Mouse (Mus musculus): Measurements from ENCODE around the gene Cdhr3. TPM values are rescaled to one million over a fixed set of nuclear protein-coding genes. Genes with fewer than 3 reads are reported as not detected.

Cdhr3 gene
- polyA plus RNA-seq, 1 experiment from 2014 or later: not detected

- Histone ChIP-seq H3K27me3 (replicated peaks; ENCODE audit: low read depth, poor library complexity, severe bottlenecking) (no peaks in the 10 kb centered on the region; the same call in 1 of the 2 replicates), H3K27ac (replicated peaks) (no peak overlapping the region), H3K9me3 (no peaks in the 10 kb centered on the region), H3K4me3 (no peak overlapping the region), H3K36me3 (replicated peaks) (no peaks in the 10 kb centered on the region), H3K4me1 (peaks cover 12% of the 10 kb centered on the region; the same call in 1 of the 2 replicates)
- 49% methylated on average over 16 of the region's 16 CpGs for WGBS
- DNase-seq (ENCODE audit: low spot score): no peak
Measured at GRCm38 (mm10) chr12:33045533-33046361, 46.9 kb downstream of the Cdhr3 start.

DNA sequence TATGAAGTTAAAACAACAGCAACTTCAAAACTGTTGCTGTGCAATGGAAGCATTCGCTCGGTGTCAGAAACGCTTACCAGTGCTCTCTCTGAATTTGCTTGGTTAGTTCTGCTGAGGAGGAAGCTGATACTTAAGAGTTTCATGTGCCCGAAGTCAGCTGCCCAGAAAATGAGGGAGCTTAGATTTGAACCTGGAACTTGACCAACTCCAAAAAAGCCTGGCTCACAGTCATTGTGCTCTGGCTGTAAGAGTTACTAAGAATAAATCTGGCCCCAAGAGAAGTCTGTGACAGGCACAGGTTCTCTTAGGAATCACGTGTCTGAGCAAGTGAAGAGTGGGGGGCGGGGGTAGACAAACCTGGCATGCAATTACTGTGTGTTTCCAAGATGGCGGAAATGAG, 51.2 kb downstream of the Cdhr3 start:
- Histone ChIP-seq H3K36me3 (replicated peaks) (no peaks in the 10 kb centered on the region), H3K27me3 (replicated peaks; ENCODE audit: low read depth, poor library complexity, severe bottlenecking) (peaks cover 13% of the 10 kb centered on the region), H3K27ac (replicated peaks) (no peak overlapping the region), H3K9me3 (no peaks in the 10 kb centered on the region), H3K4me3 (no peak overlapping the region), H3K4me1 (peaks cover 12% of the 10 kb centered on the region; the same call in 1 of the 2 replicates)
- WGBS: 89% methylated on average over 7 of the region's 7 CpGs
- DNase-seq (ENCODE audit: low spot score): no peak

DNA sequence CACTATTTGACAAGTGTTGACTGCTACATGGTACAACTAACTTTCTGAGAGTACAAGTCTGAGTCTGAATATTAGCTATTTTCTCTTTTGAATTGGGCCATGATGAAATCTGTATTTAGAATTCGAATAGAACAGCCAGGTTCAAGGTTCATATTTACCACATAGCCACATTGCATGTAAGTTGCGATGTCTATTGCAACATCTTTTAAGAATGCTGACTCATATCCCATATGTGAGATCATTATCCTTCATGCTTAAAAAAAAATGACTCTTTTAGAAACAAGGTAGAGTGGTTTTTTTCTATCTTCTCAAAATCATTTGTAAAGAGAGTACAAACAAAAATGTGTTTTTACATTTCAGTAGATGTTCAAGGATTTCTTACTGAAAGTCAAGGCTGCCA, 51.9 kb downstream of the Cdhr3 start:
- no peaks in the 10 kb centered on the region for H3K36me3 ChIP-seq (replicated peaks)
- no peak for DNase-seq (ENCODE audit: low spot score)
- peaks cover 10% of the 10 kb centered on the region for H3K4me1 ChIP-seq
- WGBS: 90% methylated on average over 2 of the region's 2 CpGs
- no peaks in the 10 kb centered on the region for H3K9me3 ChIP-seq
- H3K27ac ChIP-seq (replicated peaks): no peak overlapping the region
- peaks cover 18% of the 10 kb centered on the region for H3K27me3 ChIP-seq (replicated peaks; ENCODE audit: low read depth, poor library complexity, severe bottlenecking)
- H3K4me3 ChIP-seq: no peak overlapping the region

GRCm38 (mm10) chr12:33038676-33039075, 54.0 kb downstream of the Cdhr3 start:
- Histone ChIP-seq H3K27me3 (replicated peaks; ENCODE audit: low read depth, poor library complexity, severe bottlenecking) (peaks cover 39% of the 10 kb centered on the region), H3K9me3 (no peaks in the 10 kb centered on the region), H3K36me3 (replicated peaks) (no peaks in the 10 kb centered on the region), H3K4me1 (peaks cover 17% of the 10 kb centered on the region), H3K27ac (replicated peaks) (no peak overlapping the region), H3K4me3 (no peak overlapping the region)
- no peak for DNase-seq (ENCODE audit: low spot score)

DNA sequence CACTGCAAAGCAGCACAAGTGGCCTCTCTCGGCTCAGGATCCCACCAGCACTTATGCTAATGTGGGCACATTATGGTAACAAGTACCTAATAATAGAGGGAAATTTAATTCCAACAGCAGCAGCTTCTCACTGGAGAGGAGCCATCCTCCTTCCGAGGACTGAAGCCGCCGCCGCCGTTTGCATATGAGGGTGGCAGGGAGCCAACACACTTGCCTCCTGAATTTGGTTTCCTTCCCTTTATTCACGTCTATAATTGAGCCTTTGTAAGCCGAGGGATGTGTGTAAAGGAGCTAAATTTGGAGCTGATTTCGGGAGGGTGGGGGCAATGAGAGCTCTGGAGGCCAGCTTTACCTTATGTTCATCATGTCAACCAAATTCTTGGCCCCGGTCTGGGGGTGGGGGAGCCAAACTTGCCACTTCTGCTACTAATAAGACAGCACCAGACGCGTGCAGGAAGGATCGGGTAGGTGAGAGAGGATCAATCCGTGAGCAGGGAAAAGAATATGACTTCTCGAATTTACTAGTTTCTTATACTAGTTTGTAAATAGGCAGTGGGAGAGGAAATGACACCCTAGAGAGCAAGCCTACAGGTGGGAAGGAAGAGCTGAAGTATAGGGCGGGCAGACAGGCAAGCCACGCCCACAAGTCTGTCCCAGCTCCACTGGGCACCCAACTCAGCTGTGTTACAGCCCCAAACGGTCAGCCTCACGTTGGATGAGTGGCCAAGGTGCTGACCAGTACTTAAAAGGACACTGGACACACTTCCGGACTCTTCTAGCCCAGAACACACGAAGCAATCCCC, 56.8 kb downstream of the Cdhr3 start:
- peak overlapping the region; percentile 0; the same call in 1 of the 2 replicates for H3K4me3 ChIP-seq
- DNase-seq (ENCODE audit: low spot score): peak; percentile 30

GRCm38 (mm10) chr12:33035089-33035718, 57.5 kb downstream of the Cdhr3 start:
- Histone ChIP-seq H3K36me3 (replicated peaks) (no peaks in the 10 kb centered on the region), H3K27ac (replicated peaks) (no peak overlapping the region), H3K27me3 (replicated peaks; ENCODE audit: low read depth, poor library complexity, severe bottlenecking) (peaks cover 53% of the 10 kb centered on the region), H3K9me3 (no peaks in the 10 kb centered on the region), H3K4me3 (0 out of 2 replicates have a peak overlapping the region, but pooled peaks have one; percentile 0), H3K4me1 (peaks cover 17% of the 10 kb centered on the region)
- no peak for DNase-seq (ENCODE audit: low spot score)
- 36% methylated on average over 11 of the region's 11 CpGs for WGBS

More for the DNA sequence above, 56.8 kb downstream of the Cdhr3 start:
- H3K27ac ChIP-seq (replicated peaks): no peak overlapping the region
- peaks cover 17% of the 10 kb centered on the region for H3K4me1 ChIP-seq
- 22% methylated on average over 21 of the region's 21 CpGs for WGBS
- H3K9me3 ChIP-seq: no peaks in the 10 kb centered on the region
- H3K36me3 ChIP-seq (replicated peaks): no peaks in the 10 kb centered on the region
- peaks cover 52% of the 10 kb centered on the region for H3K27me3 ChIP-seq (replicated peaks; ENCODE audit: low read depth, poor library complexity, severe bottlenecking)

DNA sequence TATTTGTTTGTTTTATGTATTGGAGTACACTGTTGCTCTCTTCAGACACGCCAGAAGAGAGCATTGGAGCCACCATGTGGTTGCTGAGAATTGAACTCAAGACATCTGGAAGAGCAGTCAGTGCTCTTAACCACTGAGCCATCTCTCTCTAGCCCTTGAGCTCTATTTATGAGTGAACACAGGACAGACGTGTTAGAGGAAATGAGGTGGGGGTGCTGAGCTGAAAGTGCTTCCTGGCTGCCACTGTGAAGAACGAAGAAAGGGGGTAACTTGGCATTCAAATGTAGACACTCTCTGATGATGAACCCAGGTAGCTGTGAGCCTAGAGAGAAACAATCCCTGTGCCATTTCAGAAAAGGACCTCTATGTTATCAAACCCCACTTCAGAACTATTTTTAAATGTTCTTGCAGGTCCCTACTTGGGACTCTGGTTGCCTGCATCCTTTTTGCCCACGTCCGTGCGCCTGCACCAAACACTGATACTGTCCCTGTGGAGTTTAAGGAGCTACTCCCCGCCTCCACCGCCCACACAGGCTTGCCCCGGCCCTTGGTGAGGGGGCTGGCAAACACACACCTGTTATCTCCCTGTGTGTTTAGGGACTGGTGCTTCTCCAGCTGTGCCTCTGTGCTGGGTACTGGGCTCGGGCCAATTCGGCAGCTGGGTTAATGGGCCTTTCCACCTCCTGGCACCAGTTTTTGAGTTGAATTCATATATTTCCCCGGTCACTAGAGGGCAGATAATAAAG, 58.2 kb downstream of the Cdhr3 start:
- 62% methylated on average over 12 of the region's 12 CpGs for WGBS
- Histone ChIP-seq H3K27me3 (replicated peaks; ENCODE audit: low read depth, poor library complexity, severe bottlenecking) (peaks cover 52% of the 10 kb centered on the region), H3K4me3 (no peak overlapping the region), H3K27ac (replicated peaks) (no peak overlapping the region), H3K9me3 (no peaks in the 10 kb centered on the region), H3K36me3 (replicated peaks) (no peaks in the 10 kb centered on the region), H3K4me1 (peaks cover 17% of the 10 kb centered on the region)
- DNase-seq (ENCODE audit: low spot score): no peak

DNA sequence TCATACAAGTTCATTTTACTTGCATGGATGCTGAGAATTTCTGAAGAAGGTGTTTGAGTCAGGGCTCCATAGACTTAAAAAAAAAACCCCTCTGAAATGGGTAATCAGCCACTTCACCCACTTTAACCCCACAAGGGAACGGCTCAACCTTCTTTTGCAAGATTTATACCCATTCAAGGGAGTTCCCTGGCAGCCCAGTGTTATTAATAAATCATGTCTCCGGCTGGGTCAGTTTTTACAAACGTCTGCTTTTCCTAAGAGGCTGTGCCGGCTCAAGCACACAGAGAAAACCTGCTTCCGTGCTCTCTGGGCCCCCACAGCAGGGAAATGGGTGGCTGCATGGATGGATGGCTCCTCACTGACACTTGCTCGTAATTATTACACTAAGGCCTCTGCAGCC, 59.5 kb downstream of the Cdhr3 start:
- H3K27ac ChIP-seq (replicated peaks): no peak overlapping the region
- H3K36me3 ChIP-seq (replicated peaks): no peaks in the 10 kb centered on the region
- H3K27me3 ChIP-seq (replicated peaks; ENCODE audit: low read depth, poor library complexity, severe bottlenecking): peaks cover 61% of the 10 kb centered on the region
- 88% methylated on average over 6 of the region's 6 CpGs for WGBS
- H3K4me3 ChIP-seq: no peak overlapping the region
- H3K9me3 ChIP-seq: no peaks in the 10 kb centered on the region
- DNase-seq (ENCODE audit: low spot score): no peak
- peaks cover 28% of the 10 kb centered on the region for H3K4me1 ChIP-seq

DNA sequence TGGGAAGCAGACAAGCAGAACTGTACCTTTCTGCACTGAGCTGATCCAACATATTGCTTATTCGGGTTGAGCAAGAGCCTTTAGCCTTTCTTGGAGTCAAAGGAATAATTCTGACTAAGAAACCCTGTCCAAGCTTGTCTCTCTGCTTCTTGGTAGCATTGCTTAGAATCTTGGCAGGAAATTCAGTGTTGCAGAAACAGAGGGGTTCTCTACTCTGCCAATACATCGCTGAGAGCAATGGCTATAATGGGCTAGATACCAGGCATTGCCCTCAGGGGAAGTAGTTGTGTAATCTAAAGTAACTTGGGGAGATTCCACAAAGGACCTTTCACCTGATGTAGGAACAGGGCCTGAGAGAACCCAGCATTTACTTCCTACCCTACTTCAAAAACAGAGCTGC, 62.1 kb downstream of the Cdhr3 start:
- Histone ChIP-seq H3K4me3 (no peak overlapping the region), H3K27ac (replicated peaks) (no peak overlapping the region), H3K36me3 (replicated peaks) (no peaks in the 10 kb centered on the region), H3K9me3 (no peaks in the 10 kb centered on the region), H3K27me3 (replicated peaks; ENCODE audit: low read depth, poor library complexity, severe bottlenecking) (peaks cover 57% of the 10 kb centered on the region), H3K4me1 (peaks cover 33% of the 10 kb centered on the region)
- no peak for DNase-seq (ENCODE audit: low spot score)
- 77% methylated on average over 2 of the region's 2 CpGs for WGBS

DNA sequence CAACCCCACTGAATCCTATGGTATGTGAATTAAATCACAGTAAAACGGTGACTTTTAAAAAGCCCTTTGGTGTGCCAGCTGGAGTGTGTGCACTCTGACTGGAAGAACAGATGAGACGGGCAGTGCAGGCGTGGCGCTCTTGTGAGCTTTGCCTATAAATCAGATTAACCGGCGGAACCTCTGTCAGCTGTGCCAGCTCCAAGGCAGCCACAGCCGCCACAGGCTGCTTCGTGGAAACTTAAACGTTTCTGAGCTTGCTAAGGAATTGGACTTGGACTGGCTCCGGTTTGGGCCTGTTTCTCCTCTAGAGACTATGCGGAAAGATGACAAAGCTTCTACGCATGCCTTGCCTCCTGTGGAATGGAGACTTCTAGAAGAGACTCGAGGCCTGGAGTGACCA, 62.6 kb downstream of the Cdhr3 start:
- no peaks in the 10 kb centered on the region for H3K36me3 ChIP-seq (replicated peaks)
- H3K4me1 ChIP-seq: peaks cover 28% of the 10 kb centered on the region
- DNase-seq (ENCODE audit: low spot score): no peak
- H3K27me3 ChIP-seq (replicated peaks; ENCODE audit: low read depth, poor library complexity, severe bottlenecking): peaks cover 55% of the 10 kb centered on the region
- 87% methylated on average over 13 of the region's 13 CpGs for WGBS
- no peak overlapping the region for H3K27ac ChIP-seq (replicated peaks)
- no peaks in the 10 kb centered on the region for H3K9me3 ChIP-seq
- no peak overlapping the region for H3K4me3 ChIP-seq

DNA sequence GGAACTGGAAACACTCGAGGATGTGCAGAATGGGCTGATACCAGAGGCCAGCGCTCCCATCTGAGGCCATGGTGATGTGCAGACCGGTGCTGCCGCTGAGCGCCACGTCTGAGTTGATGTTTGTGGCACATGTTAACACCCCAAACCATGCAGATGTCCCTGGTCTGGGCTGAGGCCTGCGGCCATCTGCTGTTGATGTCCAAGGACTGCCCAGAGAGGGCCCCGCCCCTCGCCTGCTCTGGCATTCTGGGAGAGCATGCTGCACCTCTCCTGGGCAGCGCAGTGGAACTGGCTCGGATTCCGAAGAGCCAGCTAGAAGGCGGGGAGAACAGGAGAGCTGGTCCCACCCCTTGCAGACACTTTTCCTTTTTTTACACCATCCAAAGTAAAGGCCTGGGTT, 64.0 kb downstream of the Cdhr3 start:
- no peaks in the 10 kb centered on the region for H3K9me3 ChIP-seq
- H3K4me3 ChIP-seq: peak overlapping the region; percentile 1; the same call in 1 of the 2 replicates
- DNase-seq (ENCODE audit: low spot score): no peak
- H3K4me1 ChIP-seq: peaks cover 23% of the 10 kb centered on the region
- H3K27me3 ChIP-seq (replicated peaks; ENCODE audit: low read depth, poor library complexity, severe bottlenecking): peaks cover 42% of the 10 kb centered on the region
- H3K27ac ChIP-seq (replicated peaks): no peak overlapping the region
- WGBS: 56% methylated on average over 13 of the region's 13 CpGs
- H3K36me3 ChIP-seq (replicated peaks): no peaks in the 10 kb centered on the region
